Mouse (Mus musculus): ENCODE data around the gene Dctn5. TPM values are rescaled to one million over a fixed set of nuclear protein-coding genes. Genes with fewer than 3 reads are reported as not detected.

Gene Dctn5
- polyA plus RNA-seq, 1 experiment from 2014 or later: 140 TPM

DNA sequence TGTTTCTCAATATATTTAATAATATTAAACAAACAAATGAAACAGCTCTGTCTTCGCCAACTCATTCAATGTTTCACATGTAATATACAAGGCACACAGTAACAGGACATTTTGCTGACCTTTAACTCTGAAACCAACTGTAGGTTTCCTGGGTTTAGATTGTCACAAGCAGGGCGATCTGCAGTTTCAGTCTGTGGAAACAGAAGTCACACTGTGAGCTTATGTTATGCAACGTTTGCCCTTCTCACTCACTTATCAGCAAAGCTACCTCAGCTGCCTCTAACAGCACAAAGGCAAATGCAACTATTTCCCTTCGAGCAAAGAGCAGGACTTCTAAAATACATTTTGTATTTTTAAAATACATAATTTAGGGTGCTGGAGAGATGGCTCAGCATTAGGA is 9.3 kb upstream of the Dctn5 start:
- peaks cover 14% of the 10 kb centered on the region for H3K36me3 ChIP-seq (ENCODE audit: control insufficient read depth, insufficient read depth, low read length)

DNA sequence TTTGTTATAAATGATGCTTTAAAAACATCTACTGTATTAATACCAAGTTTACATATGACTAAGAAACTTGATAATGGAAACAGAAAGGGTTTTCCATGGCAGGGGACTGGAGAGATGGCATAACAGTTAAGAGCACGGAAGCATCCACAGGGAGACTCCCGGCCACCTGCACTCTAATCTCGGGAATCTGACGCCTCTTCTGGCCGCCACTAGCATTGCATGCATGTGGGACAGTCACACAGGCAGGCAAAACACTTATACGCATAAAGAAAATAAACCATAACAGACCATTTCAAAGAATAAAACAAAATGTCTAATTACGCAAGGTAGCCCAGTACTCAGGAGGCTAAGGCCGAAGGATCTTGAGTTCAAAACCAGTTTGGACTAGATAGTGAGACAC is 7.2 kb upstream of the Dctn5 start:
- 85% methylated on average over 8 of the region's 8 CpGs for WGBS
- H3K9ac ChIP-seq (ENCODE audit: low read length): no peak overlapping the region
- no peaks in the 10 kb centered on the region for H3K9me3 ChIP-seq (ENCODE audit: control insufficient read depth, low read length)
- no peak overlapping the region for H3K4me2 ChIP-seq
- no peak overlapping the region for H3K4me3 ChIP-seq (ENCODE audit: low read depth, low read length)
- DNase-seq (ENCODE audit: low spot score, missing footprints) (no peak), ATAC-seq (ENCODE audit: low FRiP score) (no peak)
- no peak overlapping the region for H3K27ac ChIP-seq (ENCODE audit: low read depth, low read length)
- peaks cover 11% of the 10 kb centered on the region for H3K36me3 ChIP-seq (ENCODE audit: control insufficient read depth, insufficient read depth, low read length)
- no peaks in the 10 kb centered on the region for H3K4me1 ChIP-seq (ENCODE audit: control insufficient read depth, insufficient read depth, low read length)
- no peaks in the 10 kb centered on the region for H3K27me3 ChIP-seq (ENCODE audit: control insufficient read depth, insufficient read depth, low read length)

More for the DNA sequence above, 9.3 kb upstream of the Dctn5 start:
- no peak for DNase-seq (ENCODE audit: low spot score, missing footprints)
- H3K4me2 ChIP-seq: no peak overlapping the region
- H3K4me1 ChIP-seq (ENCODE audit: control insufficient read depth, insufficient read depth, low read length): no peaks in the 10 kb centered on the region
- no peak overlapping the region for H3K4me3 ChIP-seq (ENCODE audit: low read depth, low read length)
- H3K9me3 ChIP-seq (ENCODE audit: control insufficient read depth, low read length): no peaks in the 10 kb centered on the region
- ATAC-seq (ENCODE audit: low FRiP score): no peak
- H3K9ac ChIP-seq (ENCODE audit: low read length): no peak overlapping the region
- no peaks in the 10 kb centered on the region for H3K27me3 ChIP-seq (ENCODE audit: control insufficient read depth, insufficient read depth, low read length)
- 85% methylated on average over 4 of the region's 4 CpGs for WGBS
- no peak overlapping the region for H3K27ac ChIP-seq (ENCODE audit: low read depth, low read length)

- Histone ChIP-seq H3K4me2 (no peak overlapping the region), H3K4me3 (ENCODE audit: low read depth, low read length) (no peak overlapping the region), H3K9ac (ENCODE audit: low read length) (no peak overlapping the region), H3K9me3 (ENCODE audit: control insufficient read depth, low read length) (no peaks in the 10 kb centered on the region), H3K36me3 (ENCODE audit: control insufficient read depth, insufficient read depth, low read length) (peaks cover 11% of the 10 kb centered on the region), H3K27ac (ENCODE audit: low read depth, low read length) (no peak overlapping the region), H3K4me1 (ENCODE audit: control insufficient read depth, insufficient read depth, low read length) (peaks cover 5% of the 10 kb centered on the region; the same call in 1 of the 2 replicates), H3K27me3 (ENCODE audit: control insufficient read depth, insufficient read depth, low read length) (no peaks in the 10 kb centered on the region)
- ATAC-seq (ENCODE audit: low FRiP score): no peak
- WGBS: 92% methylated on average over 11 of the region's 11 CpGs
- no peak for DNase-seq (ENCODE audit: low spot score, missing footprints)
These were observed 5.9 kb upstream of the Dctn5 start for GRCm38 (mm10) chr7:122126946-122127345.

GRCm38 (mm10) chr7:122131834-122132233 is 1.0 kb upstream of the Dctn5 start:
- Histone ChIP-seq H3K4me1 (ENCODE audit: control insufficient read depth, insufficient read depth, low read length) (peaks cover 12% of the 10 kb centered on the region; the same call in 1 of the 2 replicates), H3K36me3 (ENCODE audit: control insufficient read depth, insufficient read depth, low read length) (peaks cover 3% of the 10 kb centered on the region; the same call in 1 of the 2 replicates), H3K27ac (ENCODE audit: low read depth, low read length) (no peak overlapping the region), H3K4me2 (peak overlapping the region; percentile 66), H3K4me3 (ENCODE audit: low read depth, low read length) (peak overlapping the region; percentile 73), H3K9me3 (ENCODE audit: control insufficient read depth, low read length) (no peaks in the 10 kb centered on the region), H3K27me3 (ENCODE audit: control insufficient read depth, insufficient read depth, low read length) (no peaks in the 10 kb centered on the region), H3K9ac (ENCODE audit: low read length) (no peak overlapping the region; the same call in 1 of the 2 replicates)
- ATAC-seq (ENCODE audit: low FRiP score) (no peak), DNase-seq (ENCODE audit: low spot score, missing footprints) (no peak)

DNA sequence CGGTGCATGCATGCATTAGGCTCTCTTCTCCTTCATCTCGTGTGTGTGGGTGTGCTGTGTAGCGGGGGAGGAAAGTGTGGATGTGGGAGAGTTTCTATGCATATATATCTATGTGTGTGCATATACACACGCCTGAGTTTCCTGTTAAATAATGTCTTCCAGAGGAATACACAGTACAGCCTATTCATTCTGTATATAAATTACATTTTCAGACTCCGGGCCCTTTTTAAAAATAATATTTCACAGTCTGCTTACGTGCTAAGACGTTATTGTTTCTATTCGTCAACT is 441 bp downstream of the Dctn5 start:
- Histone ChIP-seq H3K36me3 (ENCODE audit: control insufficient read depth, insufficient read depth, low read length) (peaks cover 3% of the 10 kb centered on the region; the same call in 1 of the 2 replicates), H3K9ac (ENCODE audit: low read length) (peak overlapping the region; percentile 86), H3K4me1 (ENCODE audit: control insufficient read depth, insufficient read depth, low read length) (peaks cover 12% of the 10 kb centered on the region; the same call in 1 of the 2 replicates), H3K9me3 (ENCODE audit: control insufficient read depth, low read length) (no peaks in the 10 kb centered on the region), H3K27ac (ENCODE audit: low read depth, low read length) (no peak overlapping the region), H3K27me3 (ENCODE audit: control insufficient read depth, insufficient read depth, low read length) (no peaks in the 10 kb centered on the region), H3K4me2 (peak overlapping the region; percentile 57), H3K4me3 (ENCODE audit: low read depth, low read length) (peak overlapping the region; percentile 73)
- DNase-seq (ENCODE audit: low spot score, missing footprints): no peak
- ATAC-seq (ENCODE audit: low FRiP score): no peak; the same call in 1 of the 2 replicates
- 19% methylated on average over 8 of the region's 8 CpGs for WGBS

DNA sequence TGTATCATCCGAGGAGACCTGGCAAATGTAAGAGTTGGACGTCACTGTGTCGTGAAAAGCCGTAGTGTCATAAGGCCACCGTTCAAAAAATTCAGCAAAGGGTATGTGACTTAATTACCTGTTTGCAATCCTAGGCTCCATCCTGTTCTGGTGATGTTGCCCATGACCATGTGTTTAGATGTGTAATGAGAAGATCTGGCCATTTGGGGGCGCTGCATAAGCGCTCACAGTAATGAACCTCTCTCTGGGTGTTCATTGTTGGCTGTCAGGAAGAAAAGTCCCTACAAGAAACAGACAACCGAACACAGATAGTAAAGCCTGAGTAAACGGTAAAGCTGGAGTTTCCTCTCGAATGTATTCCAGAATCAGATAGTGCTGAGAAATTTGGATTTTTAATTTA is 2.2 kb downstream of the Dctn5 start:
- peaks cover 8% of the 10 kb centered on the region for H3K36me3 ChIP-seq (ENCODE audit: control insufficient read depth, insufficient read depth, low read length)
- H3K4me3 ChIP-seq (ENCODE audit: low read depth, low read length): no peak overlapping the region
- WGBS: 74% methylated on average over 10 of the region's 10 CpGs
- H3K27me3 ChIP-seq (ENCODE audit: control insufficient read depth, insufficient read depth, low read length): no peaks in the 10 kb centered on the region
- no peak overlapping the region for H3K27ac ChIP-seq (ENCODE audit: low read depth, low read length)
- DNase-seq (ENCODE audit: low spot score, missing footprints): peak; percentile 86
- H3K9me3 ChIP-seq (ENCODE audit: control insufficient read depth, low read length): no peaks in the 10 kb centered on the region
- H3K4me2 ChIP-seq: no peak overlapping the region
- H3K9ac ChIP-seq (ENCODE audit: low read length): no peak overlapping the region
- ATAC-seq (ENCODE audit: low FRiP score): no peak
- peaks cover 12% of the 10 kb centered on the region; the same call in 1 of the 2 replicates for H3K4me1 ChIP-seq (ENCODE audit: control insufficient read depth, insufficient read depth, low read length)

DNA sequence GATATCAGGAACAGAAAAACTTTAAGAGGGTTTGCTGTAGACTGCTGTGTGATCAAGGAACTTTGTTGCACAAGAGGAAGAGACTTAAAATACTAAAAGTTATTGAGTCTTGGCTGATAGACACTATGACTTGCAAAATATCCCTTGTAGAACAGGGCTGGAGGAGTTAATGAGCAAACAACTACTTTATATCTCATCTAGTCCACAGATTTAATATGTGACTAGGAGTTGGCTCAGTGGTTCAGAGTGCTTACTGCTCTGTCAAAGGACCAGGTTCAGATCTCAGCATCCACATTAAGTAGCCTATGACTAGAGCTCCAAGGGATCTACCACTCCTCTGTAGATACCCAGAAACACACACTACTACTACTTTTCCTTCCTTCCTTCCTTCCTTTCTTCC is 4.2 kb downstream of the Dctn5 start:
- Histone ChIP-seq H3K36me3 (ENCODE audit: control insufficient read depth, insufficient read depth, low read length) (peaks cover 8% of the 10 kb centered on the region), H3K4me3 (ENCODE audit: low read depth, low read length) (no peak overlapping the region), H3K9ac (ENCODE audit: low read length) (no peak overlapping the region), H3K27ac (ENCODE audit: low read depth, low read length) (no peak overlapping the region), H3K27me3 (ENCODE audit: control insufficient read depth, insufficient read depth, low read length) (no peaks in the 10 kb centered on the region), H3K9me3 (ENCODE audit: control insufficient read depth, low read length) (no peaks in the 10 kb centered on the region), H3K4me2 (no peak overlapping the region), H3K4me1 (ENCODE audit: control insufficient read depth, insufficient read depth, low read length) (peaks cover 6% of the 10 kb centered on the region; the same call in 1 of the 2 replicates)
- no peak for ATAC-seq (ENCODE audit: low FRiP score)
- DNase-seq (ENCODE audit: low spot score, missing footprints): no peak

DNA sequence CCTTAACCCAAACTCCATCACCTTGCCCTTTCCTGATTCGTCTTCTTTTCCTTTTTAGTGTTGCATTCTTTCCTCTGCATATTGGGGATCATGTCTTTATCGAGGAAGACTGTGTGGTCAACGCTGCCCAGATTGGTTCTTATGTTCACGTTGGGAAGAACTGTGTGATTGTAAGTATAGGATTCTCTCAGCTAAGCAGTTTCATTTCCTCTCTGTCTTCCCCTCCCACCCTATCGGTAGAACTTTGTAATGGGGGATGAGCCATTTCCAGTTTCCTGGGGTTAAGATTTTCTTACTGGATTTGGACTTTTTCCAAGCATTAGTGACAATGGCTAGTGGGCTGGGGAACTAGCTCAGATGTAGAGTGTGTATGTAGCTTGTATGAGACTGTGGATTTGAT is 5.3 kb downstream of the Dctn5 start:
- DNase-seq (ENCODE audit: low spot score, missing footprints) (no peak), ATAC-seq (ENCODE audit: low FRiP score) (no peak)
- Histone ChIP-seq H3K9me3 (ENCODE audit: control insufficient read depth, low read length) (no peaks in the 10 kb centered on the region), H3K9ac (ENCODE audit: low read length) (no peak overlapping the region), H3K4me1 (ENCODE audit: control insufficient read depth, insufficient read depth, low read length) (peaks cover 5% of the 10 kb centered on the region; the same call in 1 of the 2 replicates), H3K4me2 (no peak overlapping the region), H3K27me3 (ENCODE audit: control insufficient read depth, insufficient read depth, low read length) (no peaks in the 10 kb centered on the region), H3K4me3 (ENCODE audit: low read depth, low read length) (no peak overlapping the region), H3K27ac (ENCODE audit: low read depth, low read length) (no peak overlapping the region), H3K36me3 (ENCODE audit: control insufficient read depth, insufficient read depth, low read length) (peaks cover 8% of the 10 kb centered on the region)
- 92% methylated on average over 5 of the region's 5 CpGs for WGBS

- H3K27ac ChIP-seq (ENCODE audit: low read depth, low read length): no peak overlapping the region
- no peak overlapping the region for H3K9ac ChIP-seq (ENCODE audit: low read length)
- ATAC-seq (ENCODE audit: low FRiP score): no peak
- no peaks in the 10 kb centered on the region for H3K9me3 ChIP-seq (ENCODE audit: control insufficient read depth, low read length)
- no peaks in the 10 kb centered on the region for H3K4me1 ChIP-seq (ENCODE audit: control insufficient read depth, insufficient read depth, low read length)
- H3K4me2 ChIP-seq: no peak overlapping the region
- H3K27me3 ChIP-seq (ENCODE audit: control insufficient read depth, insufficient read depth, low read length): no peaks in the 10 kb centered on the region
- DNase-seq (ENCODE audit: low spot score, missing footprints): no peak
- no peak overlapping the region for H3K4me3 ChIP-seq (ENCODE audit: low read depth, low read length)
- H3K36me3 ChIP-seq (ENCODE audit: control insufficient read depth, insufficient read depth, low read length): peaks cover 11% of the 10 kb centered on the region
These were observed 8.2 kb downstream of the Dctn5 start for GRCm38 (mm10) chr7:122140991-122141390.

- ATAC-seq (ENCODE audit: low FRiP score): no peak
- Histone ChIP-seq H3K27me3 (ENCODE audit: control insufficient read depth, insufficient read depth, low read length) (no peaks in the 10 kb centered on the region), H3K36me3 (ENCODE audit: control insufficient read depth, insufficient read depth, low read length) (peaks cover 9% of the 10 kb centered on the region; the same call in 1 of the 2 replicates), H3K4me2 (no peak overlapping the region), H3K9me3 (ENCODE audit: control insufficient read depth, low read length) (no peaks in the 10 kb centered on the region), H3K9ac (ENCODE audit: low read length) (no peak overlapping the region), H3K27ac (ENCODE audit: low read depth, low read length) (no peak overlapping the region), H3K4me1 (ENCODE audit: control insufficient read depth, insufficient read depth, low read length) (no peaks in the 10 kb centered on the region), H3K4me3 (ENCODE audit: low read depth, low read length) (no peak overlapping the region)
- WGBS: 92% methylated on average over 4 of the region's 4 CpGs
- no peak for DNase-seq (ENCODE audit: low spot score, missing footprints)
These were observed 19.6 kb downstream of the Dctn5 start for GRCm38 (mm10) chr7:122152473-122152872.
